Mouse (Mus musculus) midbrain, embryonic 14.5 days (tissue): ENCODE measurements around the gene 1700029H14Rik. TPM values are rescaled to one million over a fixed set of nuclear protein-coding genes. Genes with fewer than 3 reads are reported as not detected.

Experiments used
- ATAC-seq: fragments of 200-750 bp; cut with Nextera tagmentation; 2 replicates; pipeline ENCODE4 v1.8.0; 2017; ENCODE audit warnings: moderate number of reproducible peaks, moderate library complexity; ENCODE audit not compliant: low FRiP score, low TSS enrichment
- DNase-seq: peaks from one replicate; pipeline ENCODE4 v3.0.0-alpha.2; 2015
- H3K27ac ChIP-seq: fragments of 300-500 bp; sonication (generic); replicated peaks from 2 replicates; pipeline ENCODE4 v1.5.1; 2014; ENCODE audit warnings: mild to moderate bottlenecking, low read depth, low read length, moderate library complexity
- H3K27me3 ChIP-seq: fragments of 300-500 bp; sonication (generic); 2 replicates; pipeline ENCODE4 v1.6.1; 2014; ENCODE audit warnings: low read length, control low read depth, mixed read lengths; ENCODE audit not compliant: control insufficient read depth, insufficient read depth
- H3K36me3 ChIP-seq: fragments of 300-500 bp; sonication (generic); 2 replicates; pipeline ENCODE4 v1.6.1; 2014; ENCODE audit warnings: low read length, control low read depth; ENCODE audit not compliant: control insufficient read depth, insufficient read depth
- H3K4me1 ChIP-seq: fragments of 300-500 bp; sonication (generic); 2 replicates; pipeline ENCODE4 v1.6.1; 2014; ENCODE audit warnings: mild to moderate bottlenecking, antibody characterized with exemption, low read length, control low read depth; ENCODE audit not compliant: control insufficient read depth, insufficient read depth
- H3K4me2 ChIP-seq: fragments of 300-500 bp; sonication (generic); 2 replicates; pipeline ENCODE4 v1.6.1; 2014; ENCODE audit warnings: mild to moderate bottlenecking, low read length, moderate library complexity
- H3K4me3 ChIP-seq: fragments of 300-500 bp; sonication (generic); replicated peaks from 2 replicates; pipeline ENCODE4 v1.5.1; 2014; ENCODE audit warnings: low read depth, low read length
- H3K9ac ChIP-seq: fragments of 300-500 bp; sonication (generic); replicated peaks from 2 replicates; pipeline ENCODE4 v1.6.1; 2014; ENCODE audit warnings: mild to moderate bottlenecking, low read length, moderate library complexity
- H3K9me3 ChIP-seq: fragments of 300-500 bp; sonication (generic); 2 replicates; pipeline ENCODE4 v1.6.1; 2016; ENCODE audit warnings: low read length, control low read depth, mixed read lengths; ENCODE audit not compliant: control insufficient read depth
- WGBS: fragments of 180-500 bp; shearing (Covaris S2); extraction: QIAGEN DNeasy Blood & Tissue Kit; methylation state at CpG from one replicate; pipeline ENCODE4 v1.1.7; 2014; 5-methylcytosine and 5-hydroxymethylcytosine counted together
- polyA plus RNA-seq: library from polyadenylated mRNA; unstranded; fragments of >200 nt; fragmentation: Nextera tagmentation; extraction: Ambion mirVana; gene quantifications from 2 replicates; pipeline ENCODE4 v1.2.1, GENCODE M21; 2014

The 1700029H14Rik gene
- polyA plus RNA-seq, 1 experiment from 2014 or later: not detected

DNA sequence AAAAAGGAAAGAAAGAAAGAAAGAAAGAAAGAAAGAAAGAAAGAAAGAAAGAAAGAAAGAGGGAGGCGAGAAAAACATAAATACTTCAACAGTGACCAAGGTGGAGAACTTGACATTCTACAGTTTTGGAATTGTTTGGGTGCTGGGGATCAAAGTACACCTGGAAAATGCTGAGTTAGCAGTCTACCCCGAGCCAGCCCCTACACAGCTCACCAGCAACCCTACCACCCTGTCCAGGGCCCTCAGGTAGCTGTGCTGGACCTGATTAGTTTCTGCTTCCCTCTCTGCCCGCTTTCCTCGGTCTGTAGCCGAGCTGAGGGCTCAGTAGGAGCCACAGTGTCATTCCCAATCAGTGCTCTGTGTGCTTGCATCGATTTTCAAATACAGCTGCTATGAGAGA, 41.9 kb downstream of the 1700029H14Rik start:
- no peak for ATAC-seq
- H3K36me3 ChIP-seq: no peaks in the 10 kb centered on the region
- H3K4me1 ChIP-seq: no peaks in the 10 kb centered on the region
- no peak overlapping the region for H3K27ac ChIP-seq
- DNase-seq: no peak
- no peak overlapping the region for H3K4me2 ChIP-seq
- H3K4me3 ChIP-seq: no peak overlapping the region
- WGBS: 64% methylated on average over 6 of the region's 6 CpGs
- H3K9me3 ChIP-seq: no peaks in the 10 kb centered on the region
- H3K9ac ChIP-seq: no peak overlapping the region
- no peaks in the 10 kb centered on the region for H3K27me3 ChIP-seq

- no peak for DNase-seq
- Histone ChIP-seq H3K36me3 (no peaks in the 10 kb centered on the region), H3K27ac (no peak overlapping the region), H3K9ac (no peak overlapping the region), H3K4me3 (no peak overlapping the region), H3K4me1 (no peaks in the 10 kb centered on the region), H3K4me2 (no peak overlapping the region), H3K9me3 (no peaks in the 10 kb centered on the region), H3K27me3 (no peaks in the 10 kb centered on the region)
- 89% methylated on average over 9 of the region's 9 CpGs for WGBS
- no peak for ATAC-seq
Observed at GRCm38 (mm10) chr8:13519503-13519902, 42.8 kb downstream of the 1700029H14Rik start.

DNA sequence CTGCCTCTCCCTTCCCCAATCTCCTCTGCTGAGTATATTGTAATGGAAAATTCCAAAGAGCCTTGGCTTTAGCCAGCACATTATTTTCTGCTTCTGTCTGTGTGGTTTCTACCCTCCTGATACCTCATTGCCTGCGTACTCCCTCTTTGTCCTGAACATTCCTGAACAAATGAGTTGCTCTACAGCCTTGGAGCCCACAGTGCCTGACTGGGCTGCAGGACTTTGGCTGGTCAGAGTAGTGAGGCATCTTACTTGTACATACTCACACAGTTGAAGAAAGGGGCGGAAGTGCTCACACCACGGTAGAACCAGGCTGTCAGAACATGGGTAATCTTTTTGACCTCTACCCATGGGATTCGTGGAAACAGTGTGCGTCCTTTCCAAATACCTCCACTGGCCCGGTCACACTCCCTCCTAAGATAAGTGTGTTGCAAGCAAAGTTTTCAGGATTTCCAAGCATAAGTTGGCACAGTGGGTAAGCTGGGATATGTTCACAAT, 44.9 kb downstream of the 1700029H14Rik start:
- Histone ChIP-seq H3K4me3 (no peak overlapping the region), H3K27ac (no peak overlapping the region), H3K9ac (no peak overlapping the region), H3K4me1 (no peaks in the 10 kb centered on the region), H3K4me2 (no peak overlapping the region), H3K36me3 (no peaks in the 10 kb centered on the region), H3K9me3 (no peaks in the 10 kb centered on the region), H3K27me3 (no peaks in the 10 kb centered on the region)
- no peak for DNase-seq
- no peak for ATAC-seq
- WGBS: 94% methylated on average over 6 of the region's 6 CpGs

- no peak for ATAC-seq
- Histone ChIP-seq H3K4me1 (no peaks in the 10 kb centered on the region), H3K9ac (no peak overlapping the region), H3K4me3 (no peak overlapping the region), H3K27ac (no peak overlapping the region), H3K36me3 (no peaks in the 10 kb centered on the region), H3K4me2 (no peak overlapping the region), H3K27me3 (no peaks in the 10 kb centered on the region), H3K9me3 (no peaks in the 10 kb centered on the region)
- no peak for DNase-seq
- WGBS: 85% methylated on average over 5 of the region's 5 CpGs
Observed at GRCm38 (mm10) chr8:13516728-13517127, 45.5 kb downstream of the 1700029H14Rik start.

GRCm38 (mm10) chr8:13516011-13516442, 46.2 kb downstream of the 1700029H14Rik start:
- Histone ChIP-seq H3K4me1 (no peaks in the 10 kb centered on the region), H3K9me3 (no peaks in the 10 kb centered on the region), H3K27me3 (no peaks in the 10 kb centered on the region), H3K4me2 (no peak overlapping the region), H3K36me3 (no peaks in the 10 kb centered on the region), H3K4me3 (no peak overlapping the region), H3K27ac (no peak overlapping the region), H3K9ac (no peak overlapping the region)
- DNase-seq (peak; percentile 16), ATAC-seq (no peak)
- 81% methylated on average over 7 of the region's 7 CpGs for WGBS

GRCm38 (mm10) chr8:13513556-13514370, 48.5 kb downstream of the 1700029H14Rik start:
- Histone ChIP-seq H3K4me1 (no peaks in the 10 kb centered on the region), H3K4me3 (no peak overlapping the region), H3K4me2 (no peak overlapping the region), H3K27me3 (no peaks in the 10 kb centered on the region), H3K9ac (no peak overlapping the region), H3K9me3 (no peaks in the 10 kb centered on the region), H3K27ac (no peak overlapping the region), H3K36me3 (no peaks in the 10 kb centered on the region)
- no peak for DNase-seq
- WGBS: 83% methylated on average over 5 of the region's 5 CpGs
- ATAC-seq: no peak

- Histone ChIP-seq H3K27me3 (no peaks in the 10 kb centered on the region), H3K36me3 (no peaks in the 10 kb centered on the region), H3K27ac (no peak overlapping the region), H3K4me2 (no peak overlapping the region), H3K4me3 (no peak overlapping the region), H3K9me3 (no peaks in the 10 kb centered on the region), H3K9ac (no peak overlapping the region), H3K4me1 (no peaks in the 10 kb centered on the region)
- WGBS: 84% methylated on average over 6 of the region's 6 CpGs
- ATAC-seq (no peak), DNase-seq (no peak)
Observed at GRCm38 (mm10) chr8:13512677-13513076, 49.6 kb downstream of the 1700029H14Rik start.

GRCm38 (mm10) chr8:13512016-13512415, 50.2 kb downstream of the 1700029H14Rik start:
- no peaks in the 10 kb centered on the region for H3K36me3 ChIP-seq
- no peaks in the 10 kb centered on the region for H3K27me3 ChIP-seq
- H3K4me1 ChIP-seq: no peaks in the 10 kb centered on the region
- no peak overlapping the region for H3K4me2 ChIP-seq
- no peaks in the 10 kb centered on the region for H3K9me3 ChIP-seq
- ATAC-seq (no peak), DNase-seq (no peak)
- no peak overlapping the region for H3K9ac ChIP-seq
- 64% methylated on average over 5 of the region's 5 CpGs for WGBS
- H3K27ac ChIP-seq: no peak overlapping the region
- no peak overlapping the region for H3K4me3 ChIP-seq
